12 mouse cellular contexts compared by ENCODE assay signal in genomic region chr8:85706988-85707387, GRCm38 (mm10).
"Had no signal": no experiment of that assay in that cellular context is flagged by ENCODE, and none has a peak within 500 bp of the region (broad histone marks: within the 10 kb centered on the region; RNA-seq: fewer than 3 reads in every experiment).

No protein-coding gene starts in this region.

- DNase-seq: retina, postnatal 1 day; right cerebral cortex, adult 18-20 months; right cerebral cortex, postnatal 14 days; right cerebral cortex, postnatal 25 days; right cerebral cortex, postnatal 4 days; spleen, adult 18-20 months; thymus, adult 18-20 months; thymus, adult 2 months; thymus, postnatal 14 days; thymus, postnatal 25 days; thymus, postnatal 36 days; thymus, postnatal 4 days had no signal
